Mouse (Mus musculus) G1E (cell line): ENCODE measurements around the gene Lrrn4.
A peak's percentile ranks its signal among the peaks of the same experiment; 100 is the strongest.

Experiments used
- CTCF ChIP-seq: IDR thresholded peaks from 2 replicates; pipeline ENCODE4 v1.5.1; 2012; ENCODE audit warnings: low read depth, low read length, inconsistent platforms, mixed read lengths
- GATA1 ChIP-seq: IDR thresholded peaks from 2 replicates; pipeline ENCODE4 v1.6.1; 2012; ENCODE audit warnings: borderline replicate concordance, low read length, inconsistent platforms, mixed read lengths
- TAL1 ChIP-seq: conservative IDR thresholded peaks from 2 replicates; pipeline ENCODE4 v1.6.1; 2012; ENCODE audit warnings: low read depth, low read length, inconsistent platforms, mixed read lengths

- TF ChIP-seq CTCF: peak; percentile 30
- no peak for TF ChIP-seq GATA1
- TF ChIP-seq TAL1: no peak
These were observed 22.8 kb upstream of the Lrrn4 start for GRCm38 (mm10) chr2:132903498-132903897.
